Mouse (Mus musculus) MEL (cell line): Measurements from ENCODE around the gene Pdcd4. TPM values are rescaled to one million over a fixed set of nuclear protein-coding genes. Genes with fewer than 3 reads are reported as not detected.

Experiments used
- DNase-seq: peaks from one replicate; pipeline ENCODE4 v3.0.0; 2011; ENCODE audit warnings: low read depth, low spot score
- H3K27ac ChIP-seq: 2 replicates; pipeline ENCODE4 v1.5.1; 2012; ENCODE audit warnings: low read depth, mild to moderate bottlenecking, control low read depth, low read length, moderate library complexity; ENCODE audit not compliant: control insufficient read depth
- H3K27me3 ChIP-seq, 2 experiments: fragments of 150-350 bp in 1 of 2; sonication (generic) in 1 of 2; 2 replicates each; pipeline ENCODE4 v1.6.1; 2012; ENCODE audit warnings: low read length in 2 of 2, mild to moderate bottlenecking in 2 of 2, improper control_type of control experiment in 1 of 2, moderate library complexity in 1 of 2; ENCODE audit not compliant: insufficient read depth in 2 of 2, control insufficient read depth in 1 of 2
- H3K36me3 ChIP-seq, 2 experiments: 2 replicates each; pipeline ENCODE4 v1.6.1; 2012 to 2014; ENCODE audit warnings: low read length in 2 of 2, improper control_type of control experiment in 1 of 2, inconsistent platforms in 1 of 2, mild to moderate bottlenecking in 1 of 2; ENCODE audit not compliant: insufficient read depth in 2 of 2, control insufficient read depth in 1 of 2
- H3K4me1 ChIP-seq, 2 experiments: fragments of 150-350 bp in 1 of 2; sonication (generic) in 1 of 2; 2 replicates each; pipeline ENCODE4 v1.6.1; 2012; ENCODE audit warnings: low read length in 2 of 2, improper control_type of control experiment in 1 of 2, mild to moderate bottlenecking in 1 of 2; ENCODE audit not compliant: insufficient read depth in 2 of 2, control insufficient read depth in 1 of 2
- H3K4me3 ChIP-seq, 2 experiments: fragments of 150-350 bp in 1 of 2; sonication (generic) in 1 of 2; 2 replicates each; pipeline ENCODE4 v1.5.1; 2012; ENCODE audit warnings: low read depth in 2 of 2, low read length in 2 of 2, mild to moderate bottlenecking in 2 of 2, moderate library complexity in 2 of 2, control low read depth in 1 of 2, improper control_type of control experiment in 1 of 2; ENCODE audit not compliant: control insufficient read depth in 1 of 2, insufficient read depth in 1 of 2
- H3K79me2 ChIP-seq: 2 replicates; pipeline ENCODE4 v1.6.1; 2012; ENCODE audit warnings: mild to moderate bottlenecking, low read length, moderate library complexity; ENCODE audit not compliant: control insufficient read depth, poor library complexity, insufficient read depth
- H3K9ac ChIP-seq: 2 replicates; pipeline ENCODE4 v1.6.1; 2012; ENCODE audit warnings: low read depth, mild to moderate bottlenecking, control low read depth, low read length, moderate library complexity; ENCODE audit not compliant: control insufficient read depth, poor library complexity, severe bottlenecking
- H3K9me3 ChIP-seq: fragments of 150-350 bp; sonication (generic); replicated peaks from 2 replicates; pipeline ENCODE4 v1.6.1; 2012; ENCODE audit warnings: mild to moderate bottlenecking, low read length, improper control_type of control experiment, moderate library complexity; ENCODE audit not compliant: insufficient read depth
- BHLHE40 ChIP-seq: IDR thresholded peaks from 2 replicates; pipeline ENCODE4 v1.6.1; 2012; ENCODE audit warnings: low read depth, mild to moderate bottlenecking, inconsistent platforms, low read length, improper control_type of control experiment, borderline replicate concordance
- CHD1 ChIP-seq: IDR thresholded peaks from 2 replicates; pipeline ENCODE4 v1.6.1; 2012; ENCODE audit warnings: low read depth, mild to moderate bottlenecking, inconsistent platforms, low read length, improper control_type of control experiment
- CHD2 ChIP-seq: IDR thresholded peaks from 2 replicates; pipeline ENCODE4 v1.6.1; 2011; ENCODE audit warnings: low read length, improper control_type of control experiment
- CTCF ChIP-seq, 3 experiments: IDR thresholded peaks in 2 of 3; conservative IDR thresholded peaks in 1 of 3; 2 replicates each; pipeline ENCODE4 v1.5.1; 2011 to 2012; ENCODE audit warnings: low read length in 3 of 3, low read depth in 2 of 3, mild to moderate bottlenecking in 2 of 3, improper control_type of control experiment in 1 of 3, inconsistent platforms in 1 of 3, mixed read lengths in 1 of 3, moderate library complexity in 1 of 3; ENCODE audit not compliant: control insufficient read depth in 1 of 3, insufficient read depth in 1 of 3, poor library complexity in 1 of 3, severe bottlenecking in 1 of 3
- E2F4 ChIP-seq: IDR thresholded peaks from 2 replicates; pipeline ENCODE4 v1.6.1; 2011; ENCODE audit warnings: low read depth, low read length, improper control_type of control experiment, borderline replicate concordance
- ELF1 ChIP-seq: IDR thresholded peaks from 2 replicates; pipeline ENCODE4 v1.6.1; 2014; ENCODE audit warnings: low read depth, mild to moderate bottlenecking, inconsistent platforms, low read length, improper control_type of control experiment, moderate library complexity
- GABPA ChIP-seq: IDR thresholded peaks from 2 replicates; pipeline ENCODE4 v1.6.1; 2012; ENCODE audit warnings: low read depth, mild to moderate bottlenecking, inconsistent platforms, low read length, improper control_type of control experiment, moderate library complexity
- GATA1 ChIP-seq: IDR thresholded peaks from 2 replicates; pipeline ENCODE4 v1.6.1; 2011; ENCODE audit warnings: low read depth, low read length, improper control_type of control experiment
- JUND ChIP-seq: IDR thresholded peaks from 2 replicates; pipeline ENCODE4 v1.6.1; 2011; ENCODE audit warnings: low read depth, mild to moderate bottlenecking, improper control_type of control experiment, low read length
- MAFK ChIP-seq: IDR thresholded peaks from 2 replicates; pipeline ENCODE4 v1.6.1; 2011; ENCODE audit warnings: low read depth, mild to moderate bottlenecking, low read length, improper control_type of control experiment, borderline replicate concordance
- MAZ ChIP-seq: IDR thresholded peaks from 2 replicates; pipeline ENCODE4 v1.6.1; 2012; ENCODE audit warnings: low read depth, mild to moderate bottlenecking, inconsistent platforms, low read length, improper control_type of control experiment
- MEF2A ChIP-seq: IDR thresholded peaks from 2 replicates; pipeline ENCODE4 v1.6.1; 2014; ENCODE audit warnings: low read depth, mild to moderate bottlenecking, inconsistent platforms, low read length, improper control_type of control experiment; ENCODE audit not compliant: poor library complexity, insufficient replicate concordance, severe bottlenecking; ENCODE audit errors: extremely low read depth
- MYB ChIP-seq: IDR thresholded peaks from 2 replicates; pipeline ENCODE4 v1.6.1; 2011; ENCODE audit warnings: mild to moderate bottlenecking, low read depth, low read length, improper control_type of control experiment
- MYC ChIP-seq: IDR thresholded peaks from 2 replicates; pipeline ENCODE4 v1.6.1; 2011; ENCODE audit warnings: low read depth, mild to moderate bottlenecking, low read length, improper control_type of control experiment, moderate library complexity
- NRF1 ChIP-seq: IDR thresholded peaks from 2 replicates; pipeline ENCODE4 v1.6.1; 2014; ENCODE audit warnings: low read depth, mild to moderate bottlenecking, inconsistent platforms, low read length, improper control_type of control experiment, moderate library complexity; ENCODE audit not compliant: poor library complexity, insufficient read depth, severe bottlenecking
- POLR2A ChIP-seq, 2 experiments: IDR thresholded peaks; 2 replicates each; pipeline ENCODE4 v1.6.1; 2011 to 2012; ENCODE audit warnings: low read length in 2 of 2, mild to moderate bottlenecking in 2 of 2, control low read depth in 1 of 2, improper control_type of control experiment in 1 of 2, low read depth in 1 of 2, moderate library complexity in 1 of 2; ENCODE audit not compliant: control insufficient read depth in 1 of 2, insufficient read depth in 1 of 2, poor library complexity in 1 of 2
- POLR2AphosphoS2 ChIP-seq: IDR thresholded peaks from 2 replicates; pipeline ENCODE4 v1.6.1; 2011; ENCODE audit warnings: low read length, improper control_type of control experiment
- POLR2AphosphoS5 ChIP-seq: IDR thresholded peaks from 2 replicates; pipeline ENCODE4 v1.6.1; 2012; ENCODE audit warnings: low read depth, borderline replicate concordance, mild to moderate bottlenecking, inconsistent platforms, low read length, moderate library complexity, mixed read lengths
- RAD21 ChIP-seq: IDR thresholded peaks from 2 replicates; pipeline ENCODE4 v1.6.1; 2011; ENCODE audit warnings: mild to moderate bottlenecking, low read depth, low read length, improper control_type of control experiment
- RCOR1 ChIP-seq: IDR thresholded peaks from 2 replicates; pipeline ENCODE4 v1.6.1; 2012; ENCODE audit warnings: low read depth, mild to moderate bottlenecking, inconsistent platforms, low read length, improper control_type of control experiment
- SIN3A ChIP-seq: IDR thresholded peaks from 2 replicates; pipeline ENCODE4 v1.6.1; 2012; ENCODE audit warnings: low read length, improper control_type of control experiment, inconsistent platforms
- SMC3 ChIP-seq: IDR thresholded peaks from 2 replicates; pipeline ENCODE4 v1.6.1; 2011; ENCODE audit warnings: low read depth, low read length, improper control_type of control experiment
- TAL1 ChIP-seq: IDR thresholded peaks from 2 replicates; pipeline ENCODE4 v1.6.1; 2012; ENCODE audit warnings: mild to moderate bottlenecking, inconsistent platforms, low read length, moderate library complexity, mixed read lengths
- TBP ChIP-seq: IDR thresholded peaks from 2 replicates; pipeline ENCODE4 v1.8.0; 2011; ENCODE audit warnings: low read depth, low read length, improper control_type of control experiment
- TCF12 ChIP-seq: IDR thresholded peaks from 2 replicates; pipeline ENCODE4 v1.6.1; 2014; ENCODE audit warnings: low read depth, mild to moderate bottlenecking, inconsistent platforms, low read length, improper control_type of control experiment, moderate library complexity
- USF1 ChIP-seq: IDR thresholded peaks from 2 replicates; pipeline ENCODE4 v1.6.1; 2014; ENCODE audit warnings: low read depth, mild to moderate bottlenecking, inconsistent platforms, low read length, improper control_type of control experiment, moderate library complexity
- USF2 ChIP-seq, 2 experiments: IDR thresholded peaks; 2 replicates each; pipeline ENCODE4 v1.6.1; 2011 to 2012; ENCODE audit warnings: improper control_type of control experiment in 2 of 2, low read length in 2 of 2, borderline replicate concordance in 1 of 2, inconsistent platforms in 1 of 2, low read depth in 1 of 2, mild to moderate bottlenecking in 1 of 2; ENCODE audit not compliant: insufficient read depth in 1 of 2
- ZC3H11A ChIP-seq: IDR thresholded peaks from 2 replicates; pipeline ENCODE4 v1.6.1; 2012; ENCODE audit warnings: low read depth, mild to moderate bottlenecking, inconsistent platforms, low read length, improper control_type of control experiment
- ZKSCAN1 ChIP-seq: IDR thresholded peaks from 2 replicates; pipeline ENCODE4 v1.6.1; 2012; ENCODE audit warnings: low read depth, mild to moderate bottlenecking, inconsistent platforms, low read length, improper control_type of control experiment, moderate library complexity
- ZMIZ1 ChIP-seq: IDR thresholded peaks from 2 replicates; pipeline ENCODE4 v1.6.1; 2012; ENCODE audit warnings: low read depth, mild to moderate bottlenecking, inconsistent platforms, low read length, improper control_type of control experiment, moderate library complexity
- ZNF384 ChIP-seq: IDR thresholded peaks from 2 replicates; pipeline ENCODE4 v1.6.1; 2012; ENCODE audit warnings: low read depth, mild to moderate bottlenecking, inconsistent platforms, low read length, improper control_type of control experiment
- polyA plus RNA-seq, 2 experiments: library from polyadenylated mRNA; stranded (reverse) in 1 of 2; unstranded in 1 of 2; fragments of >175 nt in 1 of 2; fragments of >200 nt in 1 of 2; gene quantifications; 2 replicates each; pipeline versions ENCODE4 v1.2.1 to v1.2.4; 2012; ENCODE audit warnings: low replicate concordance in 2 of 2, low read depth in 1 of 2; ENCODE audit not compliant: insufficient read length in 2 of 2, insufficient read depth in 1 of 2, missing spikeins in 1 of 2
- total RNA-seq: library from RNA; depleted of rRNA; stranded (reverse); fragments of 300-350 nt; gene quantifications from 2 replicates; pipeline ENCODE4 v1.2.3, GENCODE M21; 2012

Gene Pdcd4
- total and polyA plus RNA-seq, 3 experiments: 30.0 to 37.6 TPM; not detected in 1

DNA sequence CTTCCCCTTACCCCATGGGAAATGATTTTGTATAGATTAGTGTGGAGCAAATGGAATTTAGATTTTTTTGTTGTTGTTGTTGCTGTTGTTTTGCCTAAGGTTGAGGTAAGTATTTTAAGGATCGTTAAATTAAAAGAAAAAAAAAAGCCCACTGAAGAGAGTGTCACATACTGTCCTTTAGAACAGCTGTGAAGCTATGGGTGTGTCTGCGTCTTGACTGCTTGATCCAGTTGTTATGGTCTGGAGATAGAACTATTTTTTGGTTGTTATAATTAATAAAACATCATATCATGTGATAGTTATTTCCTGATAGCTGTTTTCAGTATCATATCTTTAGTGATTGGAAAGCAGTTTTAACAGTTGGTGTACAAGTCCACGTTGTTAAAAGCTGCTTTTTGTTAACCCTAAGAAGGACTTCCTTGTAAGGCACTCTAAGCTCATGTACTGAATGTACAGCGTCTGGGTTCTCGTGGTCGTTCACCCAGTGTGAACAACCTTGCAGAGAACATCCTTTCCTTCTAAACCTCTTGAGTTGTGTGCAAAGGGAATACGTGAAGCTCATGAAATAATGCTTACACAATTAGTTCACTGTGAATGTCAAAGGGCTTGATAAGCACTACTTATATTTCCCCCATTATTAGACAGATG, 12.9 kb downstream of the Pdcd4 start (continued):
- no peak for TF ChIP-seq GABPA
- no peak for TF ChIP-seq TAL1
- no peak for TF ChIP-seq USF2 (IDR thresholded peaks at IDR 0.05; ENCODE audit: borderline replicate concordance in 1 of 2, insufficient read depth in 1 of 2, low read depth in 1 of 2, low read length in 2 of 2)
- no peak for TF ChIP-seq SMC3
- TF ChIP-seq ZNF384: no peak
- TF ChIP-seq E2F4: no peak
- 0 out of 2 replicates have a peak, but pooled peaks have one; percentile 4 for TF ChIP-seq MAFK
- no peak for TF ChIP-seq POLR2A (IDR thresholded peaks at IDR 0.05; ENCODE audit: control insufficient read depth in 1 of 2, insufficient read depth in 1 of 2, low read depth in 1 of 2, low read length in 2 of 2, poor library complexity in 1 of 2)
- no peak for TF ChIP-seq USF1
- no peak for TF ChIP-seq TCF12
- no peak for TF ChIP-seq MYB

DNA sequence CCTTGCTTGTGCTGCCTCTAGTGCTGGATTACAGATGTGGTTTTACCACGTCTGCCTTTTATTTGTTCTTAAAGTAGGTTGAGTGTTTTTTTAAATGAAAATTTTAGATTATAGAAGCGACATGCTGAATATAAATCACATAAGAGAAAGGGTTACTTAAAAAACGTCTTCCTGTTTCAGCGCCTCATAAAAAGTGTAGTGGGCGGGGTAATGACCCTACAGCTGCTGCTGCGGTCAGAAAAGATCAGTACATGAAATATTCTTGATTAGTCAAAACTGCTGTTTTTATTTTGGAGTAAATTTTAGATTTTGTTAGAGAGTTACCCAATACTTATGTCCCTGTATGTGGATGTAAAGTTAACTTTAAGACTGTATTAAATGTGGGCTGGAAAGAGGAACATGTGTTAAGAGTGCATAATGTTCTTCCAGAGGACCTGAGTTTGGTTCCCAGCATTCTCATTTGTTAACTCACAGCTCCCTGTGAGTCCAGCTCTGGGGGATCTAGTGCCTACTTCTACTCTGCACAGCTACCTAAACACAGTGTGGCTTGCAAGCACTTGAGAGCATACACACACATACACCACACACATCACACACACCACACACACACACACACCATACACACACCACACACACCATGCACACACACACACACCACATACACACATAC, 14.1 kb downstream of the Pdcd4 start:
- Histone ChIP-seq H3K79me2 (peaks cover 12% of the 10 kb centered on the region), H3K4me1 (peaks cover 13 to 17% of the 10 kb centered on the region in 2 experiments), H3K36me3 (peaks cover 12 to 14% of the 10 kb centered on the region in 2 experiments), H3K27ac (peak overlapping the region; percentile 46), H3K9me3 (no peaks in the 10 kb centered on the region), H3K4me3 (peak overlapping the region; percentile 60 to 96), H3K27me3 (no peaks in the 10 kb centered on the region), H3K9ac (peak overlapping the region; percentile 53)
- DNase-seq: peak; percentile 85
- no peak for TF ChIP-seq MEF2A
- TF ChIP-seq E2F4: no peak
- no peak for TF ChIP-seq TAL1
- no peak; the same call in 1 of the 2 replicates for TF ChIP-seq ZKSCAN1
- TF ChIP-seq RCOR1: no peak; the same call in 1 of the 2 replicates
- TF ChIP-seq POLR2AphosphoS5: no peak
- no peak for TF ChIP-seq ZMIZ1
- TF ChIP-seq MAZ: no peak
- no peak for TF ChIP-seq MAFK
- TF ChIP-seq GABPA: no peak
- TF ChIP-seq CHD2: no peak
- TF ChIP-seq JUND: no peak
- peak; percentile 81 for TF ChIP-seq ZNF384
- peak; percentile 2; the same call in 1 of the 2 replicates for TF ChIP-seq RAD21
- peak; percentile 13; the same call in 1 of the 2 replicates for TF ChIP-seq SMC3
- TF ChIP-seq POLR2AphosphoS2: no peak
- TF ChIP-seq GATA1: no peak
- TF ChIP-seq ZC3H11A: no peak
- TF ChIP-seq MYC: no peak
- TF ChIP-seq POLR2A (IDR thresholded peaks at IDR 0.05; ENCODE audit: control insufficient read depth in 1 of 2, insufficient read depth in 1 of 2, low read depth in 1 of 2, low read length in 2 of 2, poor library complexity in 1 of 2): no peak
- TF ChIP-seq BHLHE40: 0 out of 2 replicates have a peak, but pooled peaks have one; percentile 39
- no peak for TF ChIP-seq CHD1
- peak; percentile 96 for TF ChIP-seq SIN3A
- no peak for TF ChIP-seq TBP
- TF ChIP-seq CTCF (IDR thresholded peaks at IDR 0.05 in 2 of 3, conservative IDR thresholded peaks at IDR 0.05 in 1 of 3; ENCODE audit: control insufficient read depth in 1 of 3, insufficient read depth in 1 of 3, low read depth in 2 of 3, low read length in 3 of 3, poor library complexity in 1 of 3, severe bottlenecking in 1 of 3): no peak
- no peak for TF ChIP-seq USF2 (IDR thresholded peaks at IDR 0.05; ENCODE audit: borderline replicate concordance in 1 of 2, insufficient read depth in 1 of 2, low read depth in 1 of 2, low read length in 2 of 2)
- no peak for TF ChIP-seq NRF1
- TF ChIP-seq ELF1: peak; percentile 61
